ENCODE assay signal across 10 mouse cellular contexts in the genomic region with DNA sequence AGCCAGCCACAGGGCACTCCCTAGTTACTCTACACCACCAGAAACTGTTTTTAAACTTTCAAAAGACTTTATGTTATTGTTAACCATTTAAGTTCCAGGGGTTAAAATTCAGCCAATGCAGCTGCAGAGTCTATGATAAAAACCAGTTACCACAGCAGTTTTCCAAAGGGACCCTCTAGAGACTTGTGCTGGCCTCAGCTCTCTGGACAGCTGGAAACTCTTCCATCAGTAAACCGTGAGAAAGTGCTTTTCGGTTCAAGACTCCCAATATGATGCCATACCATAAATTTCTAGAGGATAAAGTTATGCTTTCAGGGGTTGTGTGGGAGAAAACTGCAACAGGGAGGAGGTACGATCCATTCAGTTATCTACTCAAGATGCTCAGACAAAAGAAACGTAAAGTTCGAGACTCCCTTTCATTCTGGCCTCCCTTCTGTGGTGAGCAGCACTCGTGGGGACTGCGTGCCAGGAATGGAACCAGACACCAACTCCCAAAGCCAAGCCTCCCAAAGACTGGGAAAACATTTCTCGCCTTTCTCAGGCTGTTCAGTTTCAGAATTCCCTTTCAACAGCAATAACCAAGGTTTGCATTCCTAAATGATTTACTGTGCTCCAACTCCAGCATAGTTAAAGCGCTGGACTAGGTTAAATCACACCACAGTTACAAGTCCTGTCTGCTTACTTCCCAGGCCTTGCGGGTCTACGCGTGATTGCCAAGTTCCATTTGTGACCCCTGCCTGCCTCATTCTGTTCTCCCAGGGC. TPM values are rescaled to one million over a fixed set of nuclear protein-coding genes. Genes with fewer than 3 reads are reported as not detected.
A peak's percentile ranks its signal among the peaks of the same experiment; 100 is the strongest.
DNase-seq lines count a peak whose midpoint lies in the region; ATAC-seq lines count a peak whose summit lies in the region.
"Had no signal": no experiment of that assay in that cellular context is flagged by ENCODE, and none has a peak within 500 bp of the region (broad histone marks: within the 10 kb centered on the region; RNA-seq: fewer than 3 reads in every experiment).

No protein-coding gene starts in this region.

- H3K4me1 ChIP-seq in kidney, embryonic 14.5 days (ENCODE audit: control insufficient read depth, insufficient read depth, low read length) = peaks cover 14% of the 10 kb centered on the region; the same call in 1 of the 2 replicates
- H3K4me1 ChIP-seq in embryonic facial prominence, embryonic 10.5 days = peaks cover 19% of the 10 kb centered on the region
- H3K4me1 ChIP-seq in intestine, embryonic 16.5 days (ENCODE audit: control insufficient read depth, insufficient read depth, low read length) = 0 out of 2 replicates have a peak, but pooled peaks cover 5% of the 10 kb centered on the region
- H3K4me1 ChIP-seq: megakaryocyte, embryonic 14.5 days had no signal

- peak; percentile 73 for ATAC-seq in kidney, embryonic 14.5 days (ENCODE audit: low FRiP score, low TSS enrichment)
- peak; percentile 71 for ATAC-seq in intestine, embryonic 16.5 days

- H3K27ac ChIP-seq in kidney, embryonic 14.5 days (ENCODE audit: low read depth, low read length) = peak overlapping the region; percentile 72
- 0 out of 2 replicates have a peak overlapping the region, but pooled peaks have one; percentile 30 for H3K27ac ChIP-seq in embryonic facial prominence, embryonic 10.5 days (replicated peaks)
- H3K27ac ChIP-seq in intestine, embryonic 16.5 days (ENCODE audit: low read length) = peak overlapping the region; percentile 72

- WGBS in kidney, embryonic 14.5 days = 29% methylated on average over 12 of the region's 12 CpGs
- WGBS in embryonic facial prominence, embryonic 10.5 days = 78% methylated on average over 12 of the region's 12 CpGs
- 53% methylated on average over 12 of the region's 12 CpGs for WGBS in intestine, embryonic 16.5 days

- no peak overlapping the region for H3K4me2 ChIP-seq in kidney, embryonic 14.5 days (replicated peaks; ENCODE audit: low read depth, low read length)
- no peak overlapping the region for H3K4me2 ChIP-seq in intestine, embryonic 16.5 days (ENCODE audit: low read depth, low read length)

- no peak overlapping the region for H3K4me3 ChIP-seq in kidney, embryonic 14.5 days (ENCODE audit: low read length)
- no peak overlapping the region for H3K4me3 ChIP-seq in embryonic facial prominence, embryonic 10.5 days
- no peak overlapping the region for H3K4me3 ChIP-seq in intestine, embryonic 16.5 days (ENCODE audit: low read length)
- H3K4me3 ChIP-seq: megakaryocyte, embryonic 14.5 days had no signal

- DNase-seq in kidney, adult 11 months = no peak
- DNase-seq in embryonic facial prominence, embryonic 10.5 days (ENCODE audit: low spot score) = no peak
- peak; percentile 68 to 78 for DNase-seq in heart, adult 18-20 months
- no peak for DNase-seq in spleen, postnatal 4 days (ENCODE audit: low spot score in 2 of 2)
- DNase-seq in left cerebral cortex, adult 18-20 months (ENCODE audit: low spot score in 2 of 2) = no peak
- DNase-seq in thymus, postnatal 25 days = no peak
- DNase-seq: cerebellum, adult 18-20 months had no signal

- no peaks in the 10 kb centered on the region for H3K27me3 ChIP-seq in kidney, embryonic 14.5 days (ENCODE audit: control insufficient read depth, insufficient read depth, low read length)
- H3K27me3 ChIP-seq in embryonic facial prominence, embryonic 10.5 days (replicated peaks; ENCODE audit: low read depth, poor library complexity, severe bottlenecking) = no peaks in the 10 kb centered on the region
- no peaks in the 10 kb centered on the region for H3K27me3 ChIP-seq in intestine, embryonic 16.5 days (replicated peaks; ENCODE audit: control insufficient read depth, insufficient read depth, low read length)
- H3K27me3 ChIP-seq: megakaryocyte, embryonic 14.5 days had no signal

- H3K9ac ChIP-seq in kidney, embryonic 14.5 days (ENCODE audit: low read depth, low read length) = no peak overlapping the region
- no peak overlapping the region for H3K9ac ChIP-seq in intestine, embryonic 16.5 days (ENCODE audit: low read depth, low read length)

- H3K9me3 ChIP-seq in kidney, embryonic 14.5 days (ENCODE audit: control insufficient read depth, low read length) = no peaks in the 10 kb centered on the region
- H3K9me3 ChIP-seq in embryonic facial prominence, embryonic 10.5 days = no peaks in the 10 kb centered on the region
- no peaks in the 10 kb centered on the region for H3K9me3 ChIP-seq in intestine, embryonic 16.5 days (ENCODE audit: control insufficient read depth, low read length)
- H3K9me3 ChIP-seq: megakaryocyte, embryonic 14.5 days had no signal

- H3K36me3 ChIP-seq in kidney, embryonic 14.5 days (ENCODE audit: control insufficient read depth, insufficient read depth, low read length) = peaks cover 21% of the 10 kb centered on the region; the same call in 1 of the 2 replicates
- H3K36me3 ChIP-seq in embryonic facial prominence, embryonic 10.5 days (replicated peaks) = peaks cover 28% of the 10 kb centered on the region
- peaks cover 3% of the 10 kb centered on the region for H3K36me3 ChIP-seq in intestine, embryonic 16.5 days (ENCODE audit: control insufficient read depth, insufficient read depth, low read length)

RNA-seq across cellular contexts. Expression of gene Prpf18, which starts 31.1 kb away (rescaled TPM):
- 20.4 and 38.8 TPM in 2 replicates for polyA plus RNA-seq in kidney, embryonic 14.5 days (2014; fragmentation: Nextera tagmentation; extraction: Ambion mirVana)
- 38.0 and 38.4 TPM in 2 replicates for polyA plus RNA-seq in embryonic facial prominence, embryonic 10.5 days (2016; fragmentation: Nextera tagmentation; extraction: Ambion mirVana)
- 10 to 100 TPM; 34.2 to 35.5 TPM for total RNA-seq in heart, adult 18-20 months (2021)
- polyA plus RNA-seq in intestine, embryonic 16.5 days (2015; fragmentation: Nextera tagmentation; extraction: Ambion mirVana) = 25.2 and 26.4 TPM in 2 replicates
- total RNA-seq in left cerebral cortex, adult 18-20 months (2021) = 10 to 100 TPM; 52.9 to 60.2 TPM

Comparison
In these comparisons a context has a peak if more than half of its experiments do, and no peak if none do; other contexts are left out.
1. DNase-seq: peak in heart, adult 18-20 months (2 of 2); none in kidney, adult 11 months (single experiment), embryonic facial prominence, embryonic 10.5 days (single experiment), spleen, postnatal 4 days (0 of 2), left cerebral cortex, adult 18-20 months (0 of 2) and thymus, postnatal 25 days (single experiment).
2. Peak in every context shown above with its lines, with median percentiles within 50 percentile points of each other: H3K27ac ChIP-seq.